Mouse (Mus musculus): Measurements from ENCODE around the gene Ivd. TPM values are rescaled to one million over a fixed set of nuclear protein-coding genes. Genes with fewer than 3 reads are reported as not detected.

Ivd gene
- polyA plus RNA-seq, 1 experiment from 2014 or later: 50.3 TPM

GRCm38 (mm10) chr2:118838330-118838729 lies 23.4 kb upstream of the Ivd start:
- no peak for ATAC-seq (ENCODE audit: low read depth)
- Histone ChIP-seq H3K4me1 (ENCODE audit: control insufficient read depth, low read depth, low read length) (peaks cover 16% of the 10 kb centered on the region), H3K9ac (ENCODE audit: low read depth, low read length) (no peak overlapping the region), H3K27ac (ENCODE audit: low read length) (no peak overlapping the region), H3K27me3 (ENCODE audit: control insufficient read depth, insufficient read depth, low read depth, low read length) (no peaks in the 10 kb centered on the region; the same call in 1 of the 2 replicates), H3K9me3 (replicated peaks; ENCODE audit: control insufficient read depth, low read length) (no peaks in the 10 kb centered on the region), H3K36me3 (ENCODE audit: control insufficient read depth, insufficient read depth) (peaks cover 20% of the 10 kb centered on the region), H3K4me2 (ENCODE audit: low read depth, low read length) (no peak overlapping the region), H3K4me3 (ENCODE audit: low read depth, low read length) (no peak overlapping the region)
- 17% methylated on average over 5 of the region's 5 CpGs for WGBS (ENCODE audit: insufficient replicate concordance)

GRCm38 (mm10) chr2:118841186-118841585 lies 20.6 kb upstream of the Ivd start:
- Histone ChIP-seq H3K4me1 (ENCODE audit: control insufficient read depth, low read depth, low read length) (peaks cover 16% of the 10 kb centered on the region), H3K36me3 (ENCODE audit: control insufficient read depth, insufficient read depth) (no peaks in the 10 kb centered on the region), H3K9ac (ENCODE audit: low read depth, low read length) (no peak overlapping the region), H3K27ac (ENCODE audit: low read length) (no peak overlapping the region), H3K9me3 (replicated peaks; ENCODE audit: control insufficient read depth, low read length) (no peaks in the 10 kb centered on the region), H3K4me2 (ENCODE audit: low read depth, low read length) (no peak overlapping the region), H3K27me3 (ENCODE audit: control insufficient read depth, insufficient read depth, low read depth, low read length) (no peaks in the 10 kb centered on the region; the same call in 1 of the 2 replicates), H3K4me3 (ENCODE audit: low read depth, low read length) (no peak overlapping the region)
- ATAC-seq (ENCODE audit: low read depth): peak; percentile 49
- WGBS (ENCODE audit: insufficient replicate concordance): 51% methylated on average over 5 of the region's 5 CpGs

- Histone ChIP-seq H3K4me1 (ENCODE audit: control insufficient read depth, low read depth, low read length) (peaks cover 16% of the 10 kb centered on the region), H3K4me2 (ENCODE audit: low read depth, low read length) (peak overlapping the region; percentile 34; the same call in 1 of the 2 replicates), H3K27ac (ENCODE audit: low read length) (peak overlapping the region; percentile 39), H3K9ac (ENCODE audit: low read depth, low read length) (no peak overlapping the region), H3K36me3 (ENCODE audit: control insufficient read depth, insufficient read depth) (no peaks in the 10 kb centered on the region), H3K9me3 (replicated peaks; ENCODE audit: control insufficient read depth, low read length) (no peaks in the 10 kb centered on the region), H3K4me3 (ENCODE audit: low read depth, low read length) (no peak overlapping the region), H3K27me3 (ENCODE audit: control insufficient read depth, insufficient read depth, low read depth, low read length) (no peaks in the 10 kb centered on the region; the same call in 1 of the 2 replicates)
- peak; percentile 72 for ATAC-seq (ENCODE audit: low read depth)
- WGBS (ENCODE audit: insufficient replicate concordance): 46% methylated on average over 4 of the region's 4 CpGs
These were observed 20.0 kb upstream of the Ivd start for GRCm38 (mm10) chr2:118841774-118842173.

GRCm38 (mm10) chr2:118844427-118844826 lies 17.3 kb upstream of the Ivd start:
- Histone ChIP-seq H3K27me3 (ENCODE audit: control insufficient read depth, insufficient read depth, low read depth, low read length) (no peaks in the 10 kb centered on the region), H3K9ac (ENCODE audit: low read depth, low read length) (no peak overlapping the region), H3K4me2 (ENCODE audit: low read depth, low read length) (no peak overlapping the region), H3K9me3 (replicated peaks; ENCODE audit: control insufficient read depth, low read length) (no peaks in the 10 kb centered on the region), H3K4me1 (ENCODE audit: control insufficient read depth, low read depth, low read length) (peaks cover 16% of the 10 kb centered on the region), H3K36me3 (ENCODE audit: control insufficient read depth, insufficient read depth) (no peaks in the 10 kb centered on the region), H3K4me3 (ENCODE audit: low read depth, low read length) (no peak overlapping the region), H3K27ac (ENCODE audit: low read length) (no peak overlapping the region)
- 62% methylated on average over 3 of the region's 3 CpGs for WGBS (ENCODE audit: insufficient replicate concordance)
- no peak for ATAC-seq (ENCODE audit: low read depth)

GRCm38 (mm10) chr2:118846246-118846645 lies 15.5 kb upstream of the Ivd start:
- Histone ChIP-seq H3K27ac (ENCODE audit: low read length) (no peak overlapping the region), H3K9me3 (replicated peaks; ENCODE audit: control insufficient read depth, low read length) (no peaks in the 10 kb centered on the region), H3K27me3 (ENCODE audit: control insufficient read depth, insufficient read depth, low read depth, low read length) (no peaks in the 10 kb centered on the region), H3K4me1 (ENCODE audit: control insufficient read depth, low read depth, low read length) (peaks cover 14% of the 10 kb centered on the region), H3K9ac (ENCODE audit: low read depth, low read length) (no peak overlapping the region), H3K36me3 (ENCODE audit: control insufficient read depth, insufficient read depth) (no peaks in the 10 kb centered on the region), H3K4me3 (ENCODE audit: low read depth, low read length) (no peak overlapping the region), H3K4me2 (ENCODE audit: low read depth, low read length) (no peak overlapping the region)
- peak; percentile 74 for ATAC-seq (ENCODE audit: low read depth)
- 44% methylated on average over 7 of the region's 7 CpGs for WGBS (ENCODE audit: insufficient replicate concordance)

GRCm38 (mm10) chr2:118851756-118852155 lies 10.0 kb upstream of the Ivd start:
- no peaks in the 10 kb centered on the region for H3K9me3 ChIP-seq (replicated peaks; ENCODE audit: control insufficient read depth, low read length)
- H3K36me3 ChIP-seq (ENCODE audit: control insufficient read depth, insufficient read depth): no peaks in the 10 kb centered on the region
- no peak overlapping the region for H3K9ac ChIP-seq (ENCODE audit: low read depth, low read length)
- 47% methylated on average over 3 of the region's 3 CpGs for WGBS (ENCODE audit: insufficient replicate concordance)
- no peaks in the 10 kb centered on the region for H3K27me3 ChIP-seq (ENCODE audit: control insufficient read depth, insufficient read depth, low read depth, low read length)
- H3K27ac ChIP-seq (ENCODE audit: low read length): no peak overlapping the region
- no peak overlapping the region for H3K4me2 ChIP-seq (ENCODE audit: low read depth, low read length)
- ATAC-seq (ENCODE audit: low read depth): no peak
- no peak overlapping the region for H3K4me3 ChIP-seq (ENCODE audit: low read depth, low read length)
- no peaks in the 10 kb centered on the region for H3K4me1 ChIP-seq (ENCODE audit: control insufficient read depth, low read depth, low read length)

- H3K9ac ChIP-seq (ENCODE audit: low read depth, low read length): peak overlapping the region; percentile 75
- no peak for ATAC-seq (ENCODE audit: low read depth)
- no peaks in the 10 kb centered on the region for H3K36me3 ChIP-seq (ENCODE audit: control insufficient read depth, insufficient read depth)
- H3K4me2 ChIP-seq (ENCODE audit: low read depth, low read length): peak overlapping the region; percentile 74
- H3K4me3 ChIP-seq (ENCODE audit: low read depth, low read length): peak overlapping the region; percentile 75
- H3K27ac ChIP-seq (ENCODE audit: low read length): peak overlapping the region; percentile 65; the same call in 1 of the 2 replicates
- H3K27me3 ChIP-seq (ENCODE audit: control insufficient read depth, insufficient read depth, low read depth, low read length): no peaks in the 10 kb centered on the region
- peaks cover 6% of the 10 kb centered on the region for H3K4me1 ChIP-seq (ENCODE audit: control insufficient read depth, low read depth, low read length)
- 50% methylated on average over 3 of the region's 3 CpGs for WGBS (ENCODE audit: insufficient replicate concordance)
- H3K9me3 ChIP-seq (replicated peaks; ENCODE audit: control insufficient read depth, low read length): no peaks in the 10 kb centered on the region
These were observed 554 bp downstream of the Ivd start for GRCm38 (mm10) chr2:118862340-118862675.

- no peak overlapping the region for H3K4me2 ChIP-seq (ENCODE audit: low read depth, low read length)
- H3K27me3 ChIP-seq (ENCODE audit: control insufficient read depth, insufficient read depth, low read depth, low read length): no peaks in the 10 kb centered on the region
- H3K4me3 ChIP-seq (ENCODE audit: low read depth, low read length): no peak overlapping the region
- H3K27ac ChIP-seq (ENCODE audit: low read length): no peak overlapping the region
- no peaks in the 10 kb centered on the region for H3K36me3 ChIP-seq (ENCODE audit: control insufficient read depth, insufficient read depth)
- 64% methylated on average over 3 of the region's 3 CpGs for WGBS (ENCODE audit: insufficient replicate concordance)
- H3K4me1 ChIP-seq (ENCODE audit: control insufficient read depth, low read depth, low read length): no peaks in the 10 kb centered on the region
- no peak overlapping the region for H3K9ac ChIP-seq (ENCODE audit: low read depth, low read length)
- H3K9me3 ChIP-seq (replicated peaks; ENCODE audit: control insufficient read depth, low read length): no peaks in the 10 kb centered on the region
- ATAC-seq (ENCODE audit: low read depth): no peak
These were observed 8.8 kb downstream of the Ivd start for GRCm38 (mm10) chr2:118870601-118871000.

- H3K9me3 ChIP-seq (replicated peaks; ENCODE audit: control insufficient read depth, low read length): no peaks in the 10 kb centered on the region
- no peaks in the 10 kb centered on the region for H3K36me3 ChIP-seq (ENCODE audit: control insufficient read depth, insufficient read depth)
- H3K9ac ChIP-seq (ENCODE audit: low read depth, low read length): no peak overlapping the region
- no peak for ATAC-seq (ENCODE audit: low read depth)
- 40% methylated on average over 1 of the region's 1 CpGs for WGBS (ENCODE audit: insufficient replicate concordance)
- H3K4me2 ChIP-seq (ENCODE audit: low read depth, low read length): no peak overlapping the region
- H3K4me3 ChIP-seq (ENCODE audit: low read depth, low read length): no peak overlapping the region
- H3K4me1 ChIP-seq (ENCODE audit: control insufficient read depth, low read depth, low read length): no peaks in the 10 kb centered on the region
- H3K27me3 ChIP-seq (ENCODE audit: control insufficient read depth, insufficient read depth, low read depth, low read length): no peaks in the 10 kb centered on the region
- no peak overlapping the region for H3K27ac ChIP-seq (ENCODE audit: low read length)
These were observed 9.3 kb downstream of the Ivd start for GRCm38 (mm10) chr2:118871032-118871431.
